Mouse (Mus musculus): ENCODE results near the gene Tmem213. TPM values are rescaled to one million over a fixed set of nuclear protein-coding genes. Genes with fewer than 3 reads are reported as not detected.

The Tmem213 gene
- polyA plus RNA-seq, 1 experiment from 2014 or later: 1.0 TPM

- peak; percentile 75 for ATAC-seq (replicated peaks; ENCODE audit: extremely low read depth, insufficient read depth, low FRiP score)
- Histone ChIP-seq H3K9me3 (replicated peaks; ENCODE audit: control insufficient read depth, low read length) (no peaks in the 10 kb centered on the region), H3K4me3 (ENCODE audit: low read length) (no peak overlapping the region), H3K9ac (ENCODE audit: low read length) (no peak overlapping the region), H3K4me2 (ENCODE audit: low read depth, low read length) (peak overlapping the region; percentile 20; the same call in 1 of the 2 replicates), H3K4me1 (ENCODE audit: control insufficient read depth, insufficient read depth, low read length) (peaks cover 12% of the 10 kb centered on the region), H3K27ac (ENCODE audit: low read length) (peak overlapping the region; percentile 12; the same call in 1 of the 2 replicates), H3K27me3 (ENCODE audit: control insufficient read depth, insufficient read depth, low read length) (no peaks in the 10 kb centered on the region), H3K36me3 (ENCODE audit: control insufficient read depth, insufficient read depth) (no peaks in the 10 kb centered on the region)
- 42% methylated on average over 11 of the region's 11 CpGs for WGBS
Observed at GRCm38 (mm10) chr6:38081727-38082341, 27.2 kb upstream of the Tmem213 start.

- Histone ChIP-seq H3K9ac (ENCODE audit: low read length) (no peak overlapping the region), H3K27me3 (ENCODE audit: control insufficient read depth, insufficient read depth, low read length) (no peaks in the 10 kb centered on the region), H3K4me1 (ENCODE audit: control insufficient read depth, insufficient read depth, low read length) (peaks cover 12% of the 10 kb centered on the region), H3K27ac (ENCODE audit: low read length) (no peak overlapping the region), H3K36me3 (ENCODE audit: control insufficient read depth, insufficient read depth) (no peaks in the 10 kb centered on the region), H3K4me3 (ENCODE audit: low read length) (no peak overlapping the region), H3K9me3 (replicated peaks; ENCODE audit: control insufficient read depth, low read length) (no peaks in the 10 kb centered on the region), H3K4me2 (ENCODE audit: low read depth, low read length) (no peak overlapping the region)
- no peak for ATAC-seq (replicated peaks; ENCODE audit: extremely low read depth, insufficient read depth, low FRiP score)
- WGBS: 46% methylated on average over 4 of the region's 4 CpGs
Observed at GRCm38 (mm10) chr6:38083204-38083603, 25.9 kb upstream of the Tmem213 start.

DNA sequence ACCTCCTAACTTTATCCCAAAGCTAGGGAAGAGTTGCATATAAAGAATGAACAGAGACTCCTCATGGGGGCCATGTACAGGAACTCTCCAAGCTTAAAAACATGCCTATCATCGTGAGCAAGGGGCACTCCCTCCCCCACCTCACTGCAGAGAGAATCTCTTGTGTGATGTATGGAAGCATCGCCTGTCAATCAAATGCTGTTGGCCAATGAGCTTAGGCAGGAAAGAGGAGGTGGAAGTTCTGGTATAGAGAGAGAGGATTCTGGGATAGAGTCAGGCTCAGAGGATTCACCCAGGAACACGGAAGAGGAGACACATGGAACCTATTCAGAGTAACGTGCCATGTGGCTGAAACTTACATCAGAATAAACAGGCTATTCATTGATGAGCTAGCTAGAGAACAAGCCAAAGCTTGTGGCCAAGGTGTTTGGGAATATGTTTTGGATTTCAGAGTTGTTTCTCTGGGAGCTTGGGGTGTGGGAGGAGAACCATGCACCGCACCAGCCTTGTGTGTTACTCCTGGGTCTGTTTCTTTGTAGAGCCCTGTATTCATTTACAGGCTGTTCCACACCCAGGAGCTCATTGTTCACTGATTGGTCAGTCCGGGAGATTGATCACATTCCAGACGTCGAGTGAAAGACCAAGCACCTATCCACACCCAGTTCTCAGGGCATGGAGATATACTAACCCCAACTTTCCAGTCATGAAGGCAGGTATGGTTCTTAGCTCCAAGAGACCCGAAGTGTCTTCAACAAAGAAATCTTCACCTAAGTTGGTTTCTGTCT lies 21.6 kb upstream of the Tmem213 start:
- no peak for ATAC-seq (replicated peaks; ENCODE audit: extremely low read depth, insufficient read depth, low FRiP score)
- H3K9ac ChIP-seq (ENCODE audit: low read length): no peak overlapping the region
- no peaks in the 10 kb centered on the region for H3K4me1 ChIP-seq (ENCODE audit: control insufficient read depth, insufficient read depth, low read length)
- H3K9me3 ChIP-seq (replicated peaks; ENCODE audit: control insufficient read depth, low read length): no peaks in the 10 kb centered on the region
- H3K27me3 ChIP-seq (ENCODE audit: control insufficient read depth, insufficient read depth, low read length): no peaks in the 10 kb centered on the region
- H3K4me3 ChIP-seq (ENCODE audit: low read length): no peak overlapping the region
- H3K27ac ChIP-seq (ENCODE audit: low read length): no peak overlapping the region
- 72% methylated on average over 9 of the region's 9 CpGs for WGBS
- no peak overlapping the region for H3K4me2 ChIP-seq (ENCODE audit: low read depth, low read length)
- no peaks in the 10 kb centered on the region for H3K36me3 ChIP-seq (ENCODE audit: control insufficient read depth, insufficient read depth)

DNA sequence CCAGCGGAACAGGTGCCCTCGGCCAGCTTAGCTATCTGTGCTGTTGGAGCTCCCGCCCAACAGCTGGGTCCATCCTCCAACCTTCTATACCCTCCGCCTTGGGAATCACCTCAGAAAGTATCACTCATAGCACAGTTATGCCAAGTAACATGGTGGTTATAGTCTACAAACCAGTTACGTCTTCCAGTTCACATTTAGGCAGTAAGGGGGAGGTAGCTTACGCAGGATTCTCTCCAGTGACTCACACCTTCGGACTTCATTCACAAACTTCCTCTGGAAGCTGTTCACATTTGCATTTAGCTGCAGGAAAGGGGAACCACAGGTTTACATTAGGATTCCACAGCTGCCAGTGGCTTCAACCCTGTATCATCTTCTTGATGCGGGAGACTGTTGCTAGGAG lies 16.5 kb upstream of the Tmem213 start:
- Histone ChIP-seq H3K4me3 (ENCODE audit: low read length) (no peak overlapping the region), H3K36me3 (ENCODE audit: control insufficient read depth, insufficient read depth) (no peaks in the 10 kb centered on the region), H3K4me1 (ENCODE audit: control insufficient read depth, insufficient read depth, low read length) (no peaks in the 10 kb centered on the region), H3K9ac (ENCODE audit: low read length) (no peak overlapping the region), H3K4me2 (ENCODE audit: low read depth, low read length) (no peak overlapping the region), H3K9me3 (replicated peaks; ENCODE audit: control insufficient read depth, low read length) (no peaks in the 10 kb centered on the region), H3K27ac (ENCODE audit: low read length) (no peak overlapping the region), H3K27me3 (ENCODE audit: control insufficient read depth, insufficient read depth, low read length) (no peaks in the 10 kb centered on the region)
- ATAC-seq (replicated peaks; ENCODE audit: extremely low read depth, insufficient read depth, low FRiP score): no peak
- 92% methylated on average over 8 of the region's 8 CpGs for WGBS

DNA sequence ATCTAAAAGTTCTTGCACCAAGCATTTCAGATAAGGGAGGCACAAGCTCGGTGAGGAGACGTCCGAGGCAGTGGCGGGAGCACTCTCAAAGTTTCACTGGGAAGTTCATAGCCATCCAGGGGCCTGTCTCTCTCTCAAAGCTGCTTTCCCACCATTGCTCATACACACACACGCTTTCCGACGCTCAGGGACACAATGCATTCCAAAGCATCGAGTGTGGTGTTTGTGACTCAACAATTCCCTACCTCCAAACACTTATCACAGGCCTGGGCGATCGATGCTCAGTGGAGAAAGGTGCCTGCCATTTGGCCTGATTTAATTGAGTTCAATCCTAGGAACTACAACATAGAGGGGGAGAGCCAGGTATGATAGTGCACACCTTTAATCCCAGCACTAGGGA lies 14.4 kb upstream of the Tmem213 start:
- Histone ChIP-seq H3K9me3 (replicated peaks; ENCODE audit: control insufficient read depth, low read length) (no peaks in the 10 kb centered on the region), H3K4me1 (ENCODE audit: control insufficient read depth, insufficient read depth, low read length) (no peaks in the 10 kb centered on the region), H3K36me3 (ENCODE audit: control insufficient read depth, insufficient read depth) (no peaks in the 10 kb centered on the region), H3K4me2 (ENCODE audit: low read depth, low read length) (no peak overlapping the region), H3K27me3 (ENCODE audit: control insufficient read depth, insufficient read depth, low read length) (no peaks in the 10 kb centered on the region), H3K9ac (ENCODE audit: low read length) (no peak overlapping the region), H3K4me3 (ENCODE audit: low read length) (no peak overlapping the region), H3K27ac (ENCODE audit: low read length) (no peak overlapping the region)
- 63% methylated on average over 10 of the region's 10 CpGs for WGBS
- no peak for ATAC-seq (replicated peaks; ENCODE audit: extremely low read depth, insufficient read depth, low FRiP score)

DNA sequence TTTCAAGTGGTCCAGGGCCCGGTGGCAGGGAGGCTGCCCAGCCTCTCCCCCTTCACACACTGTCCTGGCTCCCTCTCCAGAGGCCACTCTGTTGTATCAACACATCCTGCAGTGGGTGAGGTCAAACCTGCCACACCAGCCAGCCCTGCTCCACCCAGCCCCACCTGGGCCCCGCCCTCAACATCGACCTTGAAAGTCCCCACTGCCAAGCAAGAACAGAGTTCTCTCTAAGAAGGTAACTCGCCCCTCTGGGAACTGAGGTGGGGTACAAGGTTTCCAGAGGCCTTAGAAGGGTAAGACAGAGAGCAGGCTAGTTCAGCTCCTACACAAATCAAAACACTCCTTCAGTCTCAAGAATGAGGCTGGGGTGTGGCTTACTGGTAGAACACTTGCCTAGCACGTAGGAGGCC lies 12.1 kb upstream of the Tmem213 start:
- Histone ChIP-seq H3K9ac (ENCODE audit: low read length) (no peak overlapping the region), H3K27me3 (ENCODE audit: control insufficient read depth, insufficient read depth, low read length) (no peaks in the 10 kb centered on the region), H3K36me3 (ENCODE audit: control insufficient read depth, insufficient read depth) (no peaks in the 10 kb centered on the region), H3K4me3 (ENCODE audit: low read length) (no peak overlapping the region), H3K4me1 (ENCODE audit: control insufficient read depth, insufficient read depth, low read length) (no peaks in the 10 kb centered on the region), H3K9me3 (replicated peaks; ENCODE audit: control insufficient read depth, low read length) (no peaks in the 10 kb centered on the region), H3K27ac (ENCODE audit: low read length) (no peak overlapping the region), H3K4me2 (ENCODE audit: low read depth, low read length) (no peak overlapping the region)
- WGBS: 50% methylated on average over 5 of the region's 5 CpGs
- ATAC-seq (replicated peaks; ENCODE audit: extremely low read depth, insufficient read depth, low FRiP score): no peak

- H3K4me1 ChIP-seq (ENCODE audit: control insufficient read depth, insufficient read depth, low read length): no peaks in the 10 kb centered on the region
- no peak overlapping the region for H3K27ac ChIP-seq (ENCODE audit: low read length)
- no peak overlapping the region for H3K4me3 ChIP-seq (ENCODE audit: low read length)
- 83% methylated on average over 7 of the region's 7 CpGs for WGBS
- no peaks in the 10 kb centered on the region for H3K9me3 ChIP-seq (replicated peaks; ENCODE audit: control insufficient read depth, low read length)
- no peak overlapping the region for H3K4me2 ChIP-seq (ENCODE audit: low read depth, low read length)
- no peak overlapping the region for H3K9ac ChIP-seq (ENCODE audit: low read length)
- no peaks in the 10 kb centered on the region for H3K36me3 ChIP-seq (ENCODE audit: control insufficient read depth, insufficient read depth)
- no peak for ATAC-seq (replicated peaks; ENCODE audit: extremely low read depth, insufficient read depth, low FRiP score)
- no peaks in the 10 kb centered on the region for H3K27me3 ChIP-seq (ENCODE audit: control insufficient read depth, insufficient read depth, low read length)
Observed at GRCm38 (mm10) chr6:38102216-38102795, 6.7 kb upstream of the Tmem213 start.

DNA sequence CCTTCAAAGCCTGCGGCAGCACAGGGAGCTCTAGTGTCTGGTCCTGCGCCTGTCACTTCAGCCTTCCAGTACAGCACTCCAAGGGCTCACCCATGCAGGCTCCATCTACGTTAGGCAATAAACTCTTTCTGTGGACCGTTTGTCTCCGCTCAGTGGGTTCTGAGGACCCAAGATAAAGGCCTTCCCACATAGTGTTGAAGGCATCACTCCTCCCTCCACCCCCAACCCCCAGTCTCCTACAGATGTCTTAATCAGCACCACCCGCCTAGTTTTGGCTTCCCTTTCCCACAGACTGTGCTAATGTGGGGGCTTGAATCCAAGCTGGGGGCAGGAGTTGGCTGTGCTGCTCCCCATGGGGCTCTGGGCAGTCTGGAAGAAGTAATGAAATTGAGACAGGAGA lies 5.3 kb upstream of the Tmem213 start:
- H3K4me2 ChIP-seq (ENCODE audit: low read depth, low read length): no peak overlapping the region
- no peaks in the 10 kb centered on the region for H3K27me3 ChIP-seq (ENCODE audit: control insufficient read depth, insufficient read depth, low read length)
- H3K9me3 ChIP-seq (replicated peaks; ENCODE audit: control insufficient read depth, low read length): no peaks in the 10 kb centered on the region
- WGBS: 44% methylated on average over 6 of the region's 6 CpGs
- H3K4me1 ChIP-seq (ENCODE audit: control insufficient read depth, insufficient read depth, low read length): no peaks in the 10 kb centered on the region
- peak; percentile 28; the same call in 1 of the 2 replicates for ATAC-seq (replicated peaks; ENCODE audit: extremely low read depth, insufficient read depth, low FRiP score)
- H3K9ac ChIP-seq (ENCODE audit: low read length): no peak overlapping the region
- H3K27ac ChIP-seq (ENCODE audit: low read length): no peak overlapping the region
- no peaks in the 10 kb centered on the region for H3K36me3 ChIP-seq (ENCODE audit: control insufficient read depth, insufficient read depth)
- no peak overlapping the region for H3K4me3 ChIP-seq (ENCODE audit: low read length)

DNA sequence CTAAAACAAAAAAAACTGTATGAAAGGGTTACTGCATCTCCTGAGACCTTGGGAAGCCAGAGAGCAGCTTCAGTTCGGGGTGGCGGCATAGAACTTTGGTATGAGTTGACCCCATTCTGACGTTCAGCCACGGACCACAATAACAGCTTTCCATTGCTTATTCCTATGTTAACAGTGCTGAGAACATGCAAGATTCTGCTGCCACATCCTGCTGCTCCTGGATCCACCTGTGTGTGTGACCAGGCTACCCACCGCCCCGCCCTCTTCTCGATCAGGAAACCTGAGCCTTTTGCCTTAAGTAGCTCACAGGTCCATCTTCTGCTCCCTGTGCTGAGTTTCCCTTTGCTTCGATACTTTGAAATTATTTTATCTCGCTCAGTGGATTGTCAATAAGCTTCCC lies 3.1 kb upstream of the Tmem213 start:
- 82% methylated on average over 9 of the region's 9 CpGs for WGBS
- 0 out of 2 replicates have a peak, but pooled peaks cover 2% of the 10 kb centered on the region for H3K27me3 ChIP-seq (ENCODE audit: control insufficient read depth, insufficient read depth, low read length)
- no peaks in the 10 kb centered on the region for H3K36me3 ChIP-seq (ENCODE audit: control insufficient read depth, insufficient read depth)
- H3K9ac ChIP-seq (ENCODE audit: low read length): no peak overlapping the region
- no peak overlapping the region for H3K4me2 ChIP-seq (ENCODE audit: low read depth, low read length)
- no peaks in the 10 kb centered on the region for H3K4me1 ChIP-seq (ENCODE audit: control insufficient read depth, insufficient read depth, low read length)
- no peak for ATAC-seq (replicated peaks; ENCODE audit: extremely low read depth, insufficient read depth, low FRiP score)
- H3K27ac ChIP-seq (ENCODE audit: low read length): no peak overlapping the region
- no peak overlapping the region for H3K4me3 ChIP-seq (ENCODE audit: low read length)
- H3K9me3 ChIP-seq (replicated peaks; ENCODE audit: control insufficient read depth, low read length): no peaks in the 10 kb centered on the region

All from heart, embryonic 16.5 days (tissue).